In the genomic region with DNA sequence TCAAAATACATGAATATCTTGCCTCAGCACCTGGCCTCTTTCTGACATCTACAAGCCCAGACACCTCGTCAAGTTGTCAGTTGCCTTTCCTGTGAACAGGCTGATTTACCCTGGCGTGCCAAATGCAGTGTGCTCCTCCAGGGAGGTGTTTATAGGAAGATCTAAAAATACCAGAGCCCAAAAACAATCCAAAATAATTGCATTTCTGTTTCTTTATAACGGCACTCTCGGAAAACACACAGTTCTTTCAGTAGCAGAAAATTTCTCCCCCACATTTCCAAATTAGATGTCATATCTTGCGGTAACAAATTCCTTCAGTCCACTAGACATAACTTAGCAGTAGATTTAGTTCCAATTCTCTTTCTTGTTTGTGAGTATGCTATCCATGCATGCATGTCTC, we compare ENCODE assay signal across 16 mouse cellular contexts.
A peak's percentile ranks its signal among the peaks of the same experiment; 100 is the strongest.
DNase-seq lines count a peak whose midpoint lies in the region; ATAC-seq and TF ChIP-seq lines count a peak whose summit lies in the region.
"Had no signal": no experiment of that assay in that cellular context is flagged by ENCODE, and none has a peak within 500 bp of the region (broad histone marks: within the 10 kb centered on the region; RNA-seq: fewer than 3 reads in every experiment).

No protein-coding gene starts in this region.

- H3K9ac ChIP-seq in midbrain, embryonic 14.5 days (replicated peaks; ENCODE audit: low read length), result no peak overlapping the region
- H3K9ac ChIP-seq: embryonic facial prominence, embryonic 15.5 days; forebrain, embryonic 13.5 days; heart, embryonic 12.5 days; lung, embryonic 15.5 days had no signal

- peak overlapping the region; percentile 58 for H3K27ac ChIP-seq in gastrocnemius, adult 2 months
- H3K27ac ChIP-seq in left cerebral cortex, adult 2 months, result peak overlapping the region; percentile 36; the same call in 1 of the 2 replicates
- H3K27ac ChIP-seq in midbrain, embryonic 14.5 days (replicated peaks; ENCODE audit: low read depth, low read length), result 0 out of 2 replicates have a peak overlapping the region, but pooled peaks have one; percentile 13
- H3K27ac ChIP-seq in thymus, adult 2 months (ENCODE audit: control insufficient read depth, insufficient read depth, low read length), result no peak overlapping the region
- H3K27ac ChIP-seq: embryonic facial prominence, embryonic 15.5 days; forebrain, embryonic 13.5 days; lung, embryonic 15.5 days had no signal

- TF ChIP-seq CTCF in gastrocnemius, adult 2 months (IDR thresholded peaks at IDR 0.05), result no peak
- TF ChIP-seq CTCF in left cerebral cortex, adult 2 months (IDR thresholded peaks at IDR 0.05), result no peak
- no peak for TF ChIP-seq CTCF in brain, embryonic 14.5 days (IDR thresholded peaks at IDR 0.05; ENCODE audit: borderline replicate concordance, extremely low read depth, insufficient read depth, insufficient read length)
- no peak for TF ChIP-seq CTCF in thymus, adult 2 months (IDR thresholded peaks at IDR 0.05; ENCODE audit: borderline replicate concordance, control insufficient read depth, extremely low read depth, insufficient read depth, low read length, poor library complexity)

- intact Hi-C loops in gastrocnemius, adult 2 months (cut with DNase I), result no loop called here
- intact Hi-C loops in left cerebral cortex, adult 2 months (cut with DNase I), result loop anchor here (5.0 kb wide), 1 partner anchor 67 kb away; no protein-coding TSS in a partner anchor

- 65% methylated on average over 5 of the region's 5 CpGs for WGBS in midbrain, embryonic 14.5 days
- WGBS in thymus, adult 2 months, result 84% methylated on average over 5 of the region's 5 CpGs

- no peak for ATAC-seq in midbrain, embryonic 14.5 days (ENCODE audit: low FRiP score, low TSS enrichment)
- ATAC-seq: forebrain, embryonic 13.5 days; inflammation-experienced regulatory T-cells, adult 6 months had no signal

- H3K4me3 ChIP-seq in gastrocnemius, adult 2 months, result no peak overlapping the region
- no peak overlapping the region for H3K4me3 ChIP-seq in left cerebral cortex, adult 2 months
- H3K4me3 ChIP-seq in midbrain, embryonic 14.5 days (replicated peaks; ENCODE audit: low read depth, low read length), result no peak overlapping the region
- no peak overlapping the region for H3K4me3 ChIP-seq in thymus, adult 2 months (ENCODE audit: control insufficient read depth, insufficient read depth, low read length)
- H3K4me3 ChIP-seq: embryonic facial prominence, embryonic 15.5 days; forebrain, embryonic 13.5 days; heart, embryonic 12.5 days; lung, embryonic 15.5 days had no signal

- no peak for TF ChIP-seq POLR2A in brain, embryonic 14.5 days (IDR thresholded peaks at IDR 0.05; ENCODE audit: borderline replicate concordance, extremely low read depth, insufficient read depth, insufficient read length, poor library complexity, severe bottlenecking)
- no peak for TF ChIP-seq POLR2A in thymus, adult 2 months (IDR thresholded peaks at IDR 0.05; ENCODE audit: control insufficient read depth, extremely low read depth, insufficient read depth, low read length, poor library complexity)

- no peak for DNase-seq in gastrocnemius, adult 2 months
- no peak for DNase-seq in gastrocnemius, postnatal 10 days
- no peak for DNase-seq in left cerebral cortex, adult 2 months (ENCODE audit: extremely low spot score in 1 of 2, low spot score in 2 of 2)
- no peak for DNase-seq in left cerebral cortex, adult 8-10 months (ENCODE audit: low spot score in 2 of 2)
- DNase-seq in brain, embryonic 14.5 days (ENCODE audit: low read depth), result peak; percentile 28
- no peak for DNase-seq in midbrain, embryonic 14.5 days
- no peak for DNase-seq in thymus, adult 2 months
- no peak for DNase-seq in thymus, adult 18-20 months
- DNase-seq: adrenal gland, postnatal 14 days; cerebellum, adult 2 months had no signal

- no peaks in the 10 kb centered on the region for H3K36me3 ChIP-seq in midbrain, embryonic 14.5 days (ENCODE audit: control insufficient read depth, insufficient read depth, low read length)
- no peaks in the 10 kb centered on the region for H3K36me3 ChIP-seq in thymus, adult 2 months (ENCODE audit: control insufficient read depth, insufficient read depth, low read length)
- H3K36me3 ChIP-seq: embryonic facial prominence, embryonic 15.5 days; heart, embryonic 12.5 days; lung, embryonic 15.5 days had no signal

- H3K9me3 ChIP-seq in midbrain, embryonic 14.5 days (ENCODE audit: control insufficient read depth, low read length), result no peaks in the 10 kb centered on the region
- H3K9me3 ChIP-seq: embryonic facial prominence, embryonic 15.5 days; forebrain, embryonic 13.5 days; heart, embryonic 12.5 days; lung, embryonic 15.5 days had no signal

- H3K4me1 ChIP-seq in midbrain, embryonic 14.5 days (ENCODE audit: control insufficient read depth, insufficient read depth, low read length), result peaks cover 7% of the 10 kb centered on the region
- H3K4me1 ChIP-seq in thymus, adult 2 months (replicated peaks; ENCODE audit: control insufficient read depth, insufficient read depth, low read length), result no peaks in the 10 kb centered on the region

- no peak overlapping the region for H3K4me2 ChIP-seq in midbrain, embryonic 14.5 days (ENCODE audit: low read length)
- H3K4me2 ChIP-seq: embryonic facial prominence, embryonic 15.5 days; forebrain, embryonic 13.5 days; heart, embryonic 12.5 days; liver, embryonic 11.5 days; lung, embryonic 15.5 days had no signal

- H3K27me3 ChIP-seq in midbrain, embryonic 14.5 days (ENCODE audit: control insufficient read depth, insufficient read depth, low read length), result no peaks in the 10 kb centered on the region
- no peaks in the 10 kb centered on the region for H3K27me3 ChIP-seq in thymus, adult 2 months (ENCODE audit: control insufficient read depth, insufficient read depth, low read length)
- H3K27me3 ChIP-seq: embryonic facial prominence, embryonic 15.5 days; forebrain, embryonic 13.5 days; heart, embryonic 12.5 days; lung, embryonic 15.5 days had no signal
